Mouse (Mus musculus) lung, postnatal 14 days (tissue): ENCODE data around the gene Olig2.

Source experiments
- DNase-seq: peaks from one replicate; pipeline ENCODE4 v3.0.0; 2021

Olig2 gene

GRCm38 (mm10) chr16:91225233-91226037 is at the start of gene Olig2:
Gene Olig2, plus strand, starts transcription at chr16:91225457.
- DNase-seq: no peak

DNA sequence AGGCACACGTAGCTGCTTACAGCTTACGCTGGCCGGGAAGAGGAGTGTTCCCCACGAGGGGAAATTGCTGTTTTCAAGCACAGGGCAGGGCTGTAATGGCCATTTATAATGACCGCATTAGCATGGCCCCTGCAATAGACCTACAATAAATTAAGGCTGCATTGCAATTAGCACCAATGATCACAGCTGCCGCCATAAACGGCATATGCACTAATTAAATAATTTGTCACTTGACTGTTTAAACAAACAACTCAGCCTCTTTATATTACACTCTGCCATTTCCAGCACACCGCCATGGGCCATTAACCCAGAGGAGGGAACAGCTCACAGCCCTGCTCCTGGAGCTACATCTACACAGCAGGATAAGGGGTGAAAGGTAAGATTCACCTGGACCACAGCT is 49.4 kb upstream of the Olig2 start:
- DNase-seq: no peak

DNA sequence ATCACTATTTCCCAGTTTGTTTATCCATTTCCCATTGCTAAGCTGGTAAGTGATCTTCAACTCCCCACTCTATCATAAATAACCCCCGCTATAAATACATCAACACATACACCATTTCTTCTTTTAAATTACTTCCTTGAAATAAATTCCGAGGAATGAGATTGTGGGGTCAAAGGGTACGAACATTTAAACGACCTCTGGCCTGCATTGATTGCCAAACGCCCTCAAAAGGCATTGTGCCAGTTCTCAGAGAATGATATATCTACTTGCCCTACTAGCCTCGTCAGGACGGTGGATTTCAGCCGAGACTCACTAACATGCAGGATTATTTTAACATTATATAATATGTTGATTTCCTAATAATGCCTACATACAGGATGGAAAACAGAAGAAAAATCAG is 38.2 kb upstream of the Olig2 start:
- no peak for DNase-seq

GRCm38 (mm10) chr16:91187662-91188061 is 37.6 kb upstream of the Olig2 start:
- DNase-seq: no peak

DNA sequence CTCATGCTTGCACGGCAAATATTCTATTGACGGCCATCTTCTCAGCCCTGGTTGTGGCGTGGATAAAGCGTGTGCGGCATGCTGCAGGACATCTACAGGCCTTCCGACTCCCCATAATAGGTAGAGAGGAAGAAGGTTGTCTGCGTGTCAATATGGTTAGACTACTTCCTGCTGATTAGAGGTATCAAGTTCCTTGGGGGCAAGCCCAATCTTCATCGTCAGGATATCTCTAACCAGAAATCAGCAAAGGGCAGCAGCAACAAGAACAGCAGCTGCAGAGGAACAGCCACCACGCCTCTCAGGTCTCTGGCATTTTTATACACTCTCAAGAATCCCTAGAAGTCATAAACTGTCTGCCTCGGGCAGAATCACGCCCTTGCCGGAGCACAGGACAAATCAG is 37.0 kb upstream of the Olig2 start:
- DNase-seq: no peak

DNA sequence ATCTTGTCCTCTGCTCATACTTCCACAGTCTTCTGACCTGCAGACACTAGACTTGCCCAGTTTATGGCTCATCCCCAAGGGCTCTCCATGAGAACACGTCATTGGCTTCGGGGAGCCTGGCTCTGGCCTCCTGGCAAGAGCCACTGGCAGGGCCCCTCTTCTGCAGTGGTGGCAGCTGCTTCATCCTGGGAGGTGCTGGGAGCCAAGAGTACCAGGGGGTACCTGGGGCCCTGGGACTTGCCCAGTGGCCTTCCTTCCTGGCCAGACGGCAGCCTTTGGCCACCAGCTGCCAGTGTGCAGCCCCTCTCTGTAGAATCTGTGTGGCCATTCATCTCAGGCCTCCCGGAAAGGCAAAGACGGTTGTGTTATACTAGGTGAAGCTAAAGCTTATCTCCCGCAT is 34.0 kb upstream of the Olig2 start:
- no peak for DNase-seq

DNA sequence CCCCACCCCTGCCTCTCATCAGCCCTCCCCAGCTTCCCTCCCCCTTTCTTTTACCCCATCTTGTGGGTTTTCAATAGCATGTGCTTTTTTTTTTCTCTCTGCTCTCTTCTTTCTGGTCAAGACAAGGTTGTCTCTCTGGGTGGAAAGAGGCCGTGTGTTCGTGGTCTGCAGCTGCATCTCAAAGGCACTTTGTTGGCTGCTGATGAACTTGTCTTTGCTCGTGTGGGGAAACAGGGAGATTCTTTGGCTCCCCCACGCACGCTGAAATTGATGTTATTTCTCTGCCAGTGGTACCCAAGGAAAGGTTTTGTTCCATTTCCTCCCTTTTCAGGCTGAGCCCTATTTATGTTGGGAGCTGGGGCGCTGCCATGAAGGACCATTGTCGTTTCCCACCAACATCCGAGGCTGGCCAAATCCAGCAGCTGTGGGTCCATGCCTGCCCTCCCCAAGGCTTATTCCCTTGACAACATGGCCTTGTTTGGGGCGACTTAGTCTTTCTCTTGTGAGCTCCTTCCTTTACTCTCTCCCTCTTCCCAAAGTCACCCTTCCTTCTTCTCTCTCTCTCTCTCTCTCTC is 33.5 kb upstream of the Olig2 start:
- no peak for DNase-seq

- no peak for DNase-seq
Observed at GRCm38 (mm10) chr16:91192672-91193354, 32.4 kb upstream of the Olig2 start.

- DNase-seq: no peak
Observed at GRCm38 (mm10) chr16:91199815-91200214, 25.4 kb upstream of the Olig2 start.

GRCm38 (mm10) chr16:91202989-91203388 is 22.3 kb upstream of the Olig2 start:
- no peak for DNase-seq

DNA sequence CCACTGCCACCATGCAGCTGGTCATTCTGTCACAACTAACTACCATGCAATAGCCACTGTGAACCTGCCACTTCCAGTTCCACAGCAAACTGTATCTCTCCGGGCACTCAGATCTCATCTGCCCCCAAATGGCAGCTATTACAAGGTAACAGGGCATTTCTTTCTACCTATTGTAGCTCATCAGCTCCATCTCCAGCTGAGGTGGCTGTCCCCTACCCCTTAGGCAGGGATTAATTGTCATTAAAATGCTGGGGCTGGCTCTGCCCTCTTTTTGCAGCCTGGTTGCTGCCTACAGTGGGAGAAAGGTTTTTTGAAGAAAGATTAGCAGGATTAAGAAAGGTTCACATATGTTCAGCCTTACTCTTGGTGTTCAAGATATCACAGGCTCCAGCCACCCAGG is 18.9 kb upstream of the Olig2 start:
- DNase-seq: no peak

DNA sequence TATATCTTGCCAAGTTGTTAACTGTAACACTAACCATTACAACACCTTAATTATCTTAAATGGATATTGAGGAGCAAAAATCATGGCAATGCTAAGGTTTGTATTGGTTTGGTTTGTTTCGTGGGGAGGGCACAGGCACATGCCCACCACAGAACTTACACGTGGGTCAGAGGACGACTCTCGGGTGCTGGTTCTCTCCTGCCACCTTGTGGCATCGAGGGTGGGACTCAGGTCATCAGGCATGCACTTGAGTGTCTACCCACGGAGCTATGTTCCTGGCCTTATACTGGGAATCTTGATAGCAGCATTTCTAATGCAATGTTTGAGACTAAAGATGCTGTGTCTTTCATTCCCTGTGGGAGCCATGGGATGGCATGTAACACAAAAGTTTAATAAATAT is 8.2 kb upstream of the Olig2 start:
- DNase-seq: no peak

DNA sequence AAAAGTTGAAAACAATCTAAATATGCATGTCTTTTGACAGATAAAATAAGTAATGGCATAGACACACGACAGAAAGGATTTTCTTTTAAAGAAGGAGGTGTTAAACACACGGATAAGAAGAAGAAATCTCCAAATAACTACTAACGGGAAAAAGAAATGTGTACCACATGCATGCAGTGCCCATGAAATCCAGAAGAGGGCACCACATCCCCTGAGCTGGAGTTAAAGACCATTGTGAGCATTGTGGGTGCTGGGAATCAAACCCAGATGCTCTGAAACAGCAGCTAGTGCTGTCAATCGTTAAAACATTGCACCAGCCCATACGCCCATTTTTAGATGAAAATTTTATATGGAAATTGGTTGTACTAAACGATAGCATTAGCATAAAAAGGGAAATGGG is 7.3 kb upstream of the Olig2 start:
- DNase-seq: no peak

GRCm38 (mm10) chr16:91219246-91219645 is 6.0 kb upstream of the Olig2 start:
- no peak for DNase-seq

- no peak for DNase-seq
Observed at GRCm38 (mm10) chr16:91222171-91222642, 3.0 kb upstream of the Olig2 start.

- DNase-seq: no peak
Observed at GRCm38 (mm10) chr16:91222643-91223271, 2.5 kb upstream of the Olig2 start.

- DNase-seq: no peak
Observed at GRCm38 (mm10) chr16:91223327-91224067, 1.8 kb upstream of the Olig2 start.

DNA sequence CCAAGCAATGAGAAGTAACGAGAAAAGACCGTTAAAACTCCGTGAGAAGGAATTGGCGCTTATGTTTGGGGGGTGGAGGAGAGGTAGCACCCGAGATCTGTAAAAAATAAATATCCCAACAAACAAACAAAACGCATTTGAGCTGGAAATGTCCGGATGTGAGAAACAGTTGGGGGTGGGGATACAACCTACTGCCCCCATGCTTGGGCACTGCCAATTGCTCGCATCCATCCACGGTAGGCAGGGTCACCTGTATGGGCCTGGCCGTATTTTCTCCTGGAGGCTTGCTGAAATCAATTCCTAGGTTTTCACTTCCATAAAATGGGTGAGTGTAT is 1.2 kb upstream of the Olig2 start:
- no peak for DNase-seq

DNA sequence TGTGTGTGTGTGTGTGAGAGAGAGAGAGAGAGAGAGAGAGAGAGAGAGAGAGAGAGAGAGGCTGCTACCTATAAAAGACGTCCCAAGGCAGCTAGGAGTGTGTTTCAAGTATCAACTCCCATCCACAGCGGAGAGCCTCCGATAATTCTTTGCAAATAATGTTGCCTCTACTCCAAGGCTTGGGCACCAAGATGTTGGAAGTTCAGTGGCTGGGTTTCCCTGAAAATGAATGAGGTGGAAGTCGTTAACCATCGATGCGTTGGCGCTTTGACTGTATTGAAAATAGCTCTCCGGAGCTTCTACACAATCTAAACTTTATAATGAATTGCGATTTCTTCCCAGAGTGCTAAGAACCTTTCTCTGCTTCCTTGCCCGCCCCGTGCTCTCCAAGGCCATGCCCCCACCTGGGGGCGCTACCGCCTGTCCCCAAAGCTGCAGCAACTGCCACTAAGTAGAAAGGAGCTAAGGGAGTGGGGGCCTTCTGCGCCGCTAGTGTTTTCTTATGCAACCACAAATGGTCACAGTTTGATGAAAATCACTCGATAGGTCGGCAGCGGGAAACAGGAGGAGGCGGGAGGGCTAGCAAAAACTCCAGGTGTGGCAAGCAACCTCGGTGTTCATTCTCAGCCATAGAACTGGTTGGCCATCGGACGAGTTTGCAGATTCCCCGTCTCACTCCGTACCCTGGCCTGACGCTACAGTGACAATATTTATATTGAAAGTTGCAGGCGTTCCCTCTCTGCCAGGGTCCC is 600 bp upstream of the Olig2 start:
- no peak for DNase-seq

DNA sequence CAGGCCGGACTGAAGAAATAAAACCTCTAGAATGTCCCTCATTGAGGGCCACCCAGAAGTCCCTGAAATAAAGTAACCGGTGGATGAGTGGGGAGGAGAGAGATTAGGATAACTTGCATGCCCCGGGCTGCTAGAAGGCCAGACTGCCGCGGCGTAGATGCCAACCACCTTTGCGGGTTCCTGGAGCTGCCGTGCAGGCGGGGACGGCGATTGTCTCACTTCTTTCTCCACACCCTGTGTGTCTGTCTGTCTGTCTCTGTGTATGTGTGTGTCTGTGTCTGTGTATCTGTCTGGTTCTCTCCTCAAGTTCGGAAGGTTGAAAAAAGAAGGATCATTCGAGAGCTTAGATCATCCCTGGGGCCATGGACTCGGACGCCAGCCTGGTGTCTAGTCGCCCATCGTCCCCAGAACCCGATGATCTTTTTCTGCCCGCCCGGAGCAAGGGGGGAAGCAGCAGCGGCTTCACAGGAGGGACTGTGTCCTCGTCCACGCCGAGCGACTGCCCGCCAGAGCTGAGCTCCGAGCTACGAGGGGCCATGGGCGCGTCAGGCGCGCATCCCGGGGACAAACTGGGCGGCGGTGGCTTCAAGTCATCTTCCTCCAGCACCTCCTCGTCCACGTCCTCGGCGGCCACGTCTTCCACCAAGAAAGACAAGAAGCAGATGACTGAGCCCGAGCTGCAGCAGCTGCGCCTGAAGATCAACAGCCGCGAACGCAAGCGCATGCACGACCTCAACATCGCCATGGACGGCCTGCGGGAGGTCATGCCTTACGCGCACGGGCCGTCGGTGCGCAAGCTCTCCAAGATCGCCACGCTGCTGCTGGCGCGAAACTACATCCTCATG is 1.0 kb downstream of the Olig2 start:
- no peak for DNase-seq
